Mouse (Mus musculus) testis, postnatal 10 days (tissue): ENCODE measurements around the gene Pcnp.

Source experiments
- DNase-seq: peaks from one replicate; pipeline ENCODE4 v3.0.0; 2021; ENCODE audit warnings: low spot score

Pcnp gene

GRCm38 (mm10) chr16:56036501-56036900, 7.0 kb upstream of the Pcnp start:
- no peak for DNase-seq

- no peak for DNase-seq
Measured at GRCm38 (mm10) chr16:56034566-56034965, 5.0 kb upstream of the Pcnp start.

GRCm38 (mm10) chr16:56028722-56029551, 602 bp downstream of the Pcnp start:
- DNase-seq = no peak

GRCm38 (mm10) chr16:56027854-56028629, 1.5 kb downstream of the Pcnp start:
- DNase-seq = no peak

DNA sequence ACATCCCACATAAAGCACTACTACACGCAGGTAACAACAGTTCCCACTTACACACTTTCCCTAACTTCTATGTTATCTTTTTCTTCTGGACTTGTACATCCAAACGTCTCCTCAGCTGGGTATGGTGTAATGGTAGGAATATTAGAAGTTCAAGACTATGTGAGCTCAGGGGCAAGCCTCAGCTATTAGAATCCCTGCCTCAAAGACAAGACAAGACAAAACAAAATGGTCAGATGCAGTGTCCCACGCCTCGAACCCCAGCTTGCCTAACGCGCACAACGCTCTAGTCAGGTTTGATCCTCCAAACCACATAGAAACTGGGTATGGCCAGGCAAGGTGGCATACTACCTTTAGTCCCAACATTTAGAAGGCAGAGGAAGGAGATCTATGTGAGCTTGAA, 9.9 kb downstream of the Pcnp start:
- DNase-seq = no peak

- DNase-seq = no peak
Measured at GRCm38 (mm10) chr16:56014076-56014475, 15.5 kb downstream of the Pcnp start.

DNA sequence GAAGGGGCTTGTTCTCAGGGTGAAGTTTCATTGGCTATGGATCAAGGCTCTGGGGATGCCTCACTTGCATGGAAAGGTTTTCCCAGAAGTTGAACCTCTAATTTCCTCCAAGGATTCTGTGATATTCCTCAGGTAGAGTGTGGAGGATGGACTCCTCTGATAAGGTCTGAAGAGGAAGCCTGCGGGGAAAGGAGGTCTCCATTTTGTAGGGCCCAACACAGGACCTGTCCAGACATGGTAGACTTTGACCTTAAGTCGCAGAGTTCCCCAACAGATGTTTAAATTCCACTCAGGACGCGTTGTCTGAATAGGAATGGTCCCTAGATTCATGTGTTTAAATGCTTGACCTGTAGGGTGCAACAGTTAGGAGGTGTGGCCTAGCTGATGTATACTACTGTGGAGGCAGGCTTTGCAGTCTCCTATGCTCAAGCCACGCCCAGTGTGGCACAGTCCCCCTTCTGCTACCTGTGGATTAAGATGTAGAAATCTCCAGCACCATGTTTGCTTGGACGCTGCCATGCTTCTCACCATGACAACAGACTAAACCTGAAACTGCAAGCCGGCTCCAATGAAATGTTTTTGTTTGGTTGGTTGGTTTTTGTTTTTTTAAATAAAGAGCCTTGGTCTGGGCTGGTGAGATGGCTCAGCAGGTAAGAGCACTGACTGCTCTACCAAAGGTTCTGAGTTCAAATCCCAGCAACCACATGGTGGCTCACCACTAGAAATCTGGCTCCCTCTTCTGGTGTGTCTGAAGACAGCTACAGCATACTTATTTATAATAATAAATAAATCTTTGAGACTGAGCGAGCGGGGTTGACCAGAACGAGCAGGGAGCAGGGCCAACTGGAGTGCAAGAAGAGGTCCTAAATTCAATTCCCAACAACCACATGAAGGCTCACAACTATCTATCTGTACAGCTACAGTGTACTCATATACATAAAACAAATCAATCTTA, 16.5 kb downstream of the Pcnp start:
- no peak for DNase-seq

DNA sequence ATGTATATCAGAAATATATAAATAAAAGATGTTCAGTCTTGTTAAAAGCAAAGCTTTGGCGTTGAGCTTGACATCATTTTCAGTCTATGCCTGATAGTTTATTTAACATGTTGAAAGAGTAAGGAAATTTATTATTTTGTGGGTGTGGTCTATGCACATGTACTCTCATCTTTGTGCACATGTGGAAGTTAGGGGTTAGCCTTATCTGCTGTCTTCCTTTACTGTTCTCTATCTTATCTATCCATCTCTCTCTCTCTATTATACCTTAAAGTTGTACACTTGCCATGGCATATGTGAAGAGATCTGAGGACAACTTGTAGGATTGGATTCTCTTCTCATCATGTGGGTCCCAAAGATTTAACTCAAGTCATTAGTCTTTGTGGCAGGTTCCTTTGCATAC, 20.7 kb downstream of the Pcnp start:
- no peak for DNase-seq

DNA sequence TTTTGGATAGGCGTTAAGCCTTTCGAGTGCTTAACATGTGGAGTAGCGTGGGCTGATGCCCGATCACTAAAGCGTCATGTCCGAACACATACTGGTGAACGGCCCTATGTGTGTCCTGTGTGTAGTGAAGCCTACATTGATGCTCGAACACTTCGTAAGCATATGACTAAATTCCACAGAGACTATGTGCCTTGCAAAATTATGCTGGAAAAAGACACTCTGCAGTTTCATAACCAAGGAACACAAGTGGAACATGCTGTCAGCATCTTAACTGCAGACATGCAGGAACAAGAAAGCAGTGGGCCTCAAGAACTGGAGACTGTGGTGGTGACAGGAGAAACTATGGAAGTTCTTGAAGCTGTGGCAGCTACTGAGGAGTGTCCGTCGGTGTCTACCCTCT, 22.7 kb downstream of the Pcnp start:
- DNase-seq = no peak

DNA sequence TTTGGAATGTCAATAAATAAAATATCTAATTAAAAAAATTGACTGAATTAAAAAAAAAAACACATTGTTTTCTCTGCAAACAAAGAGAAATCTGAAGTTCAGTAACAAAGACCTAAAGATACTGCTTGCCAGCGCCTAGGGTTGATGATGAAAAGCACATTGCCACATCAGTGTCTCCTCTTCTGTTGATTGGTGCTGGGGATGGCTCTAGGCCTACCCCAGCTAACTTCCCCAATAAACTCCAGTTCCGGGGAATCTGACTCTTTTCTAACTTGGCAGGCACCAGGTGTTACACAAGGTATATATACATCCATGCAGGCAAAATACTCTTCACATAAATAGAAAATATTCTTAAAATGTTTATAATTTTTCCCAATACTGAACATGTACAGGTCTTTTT, 35.3 kb downstream of the Pcnp start:
- DNase-seq = no peak

DNA sequence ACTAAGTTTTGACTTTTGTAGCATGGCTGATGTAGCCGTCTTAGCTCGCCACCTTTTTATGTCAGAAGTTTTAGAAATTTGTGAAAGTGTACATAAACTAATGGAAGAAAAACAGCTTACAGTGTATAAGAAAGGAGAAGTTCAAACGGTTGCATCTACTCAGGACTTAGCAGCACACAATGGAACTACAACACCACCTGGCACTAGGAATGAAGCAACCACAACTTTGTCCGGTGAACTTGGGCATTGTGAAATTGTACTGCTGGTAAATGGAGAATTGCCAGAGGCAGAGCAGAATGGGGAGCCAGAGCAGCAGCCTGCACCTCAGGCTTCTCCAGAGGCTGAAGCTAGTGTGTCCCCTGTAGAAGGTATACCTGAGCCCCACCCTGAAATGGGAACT, 39.2 kb downstream of the Pcnp start:
- no peak for DNase-seq

- DNase-seq = no peak
Measured at GRCm38 (mm10) chr16:55986001-55986400, 43.5 kb downstream of the Pcnp start.

- no peak for DNase-seq
Measured at GRCm38 (mm10) chr16:55974903-55975285, 54.6 kb downstream of the Pcnp start.

- peak; percentile 94 for DNase-seq
Measured at GRCm38 (mm10) chr16:55974256-55974902, 55.2 kb downstream of the Pcnp start.

DNA sequence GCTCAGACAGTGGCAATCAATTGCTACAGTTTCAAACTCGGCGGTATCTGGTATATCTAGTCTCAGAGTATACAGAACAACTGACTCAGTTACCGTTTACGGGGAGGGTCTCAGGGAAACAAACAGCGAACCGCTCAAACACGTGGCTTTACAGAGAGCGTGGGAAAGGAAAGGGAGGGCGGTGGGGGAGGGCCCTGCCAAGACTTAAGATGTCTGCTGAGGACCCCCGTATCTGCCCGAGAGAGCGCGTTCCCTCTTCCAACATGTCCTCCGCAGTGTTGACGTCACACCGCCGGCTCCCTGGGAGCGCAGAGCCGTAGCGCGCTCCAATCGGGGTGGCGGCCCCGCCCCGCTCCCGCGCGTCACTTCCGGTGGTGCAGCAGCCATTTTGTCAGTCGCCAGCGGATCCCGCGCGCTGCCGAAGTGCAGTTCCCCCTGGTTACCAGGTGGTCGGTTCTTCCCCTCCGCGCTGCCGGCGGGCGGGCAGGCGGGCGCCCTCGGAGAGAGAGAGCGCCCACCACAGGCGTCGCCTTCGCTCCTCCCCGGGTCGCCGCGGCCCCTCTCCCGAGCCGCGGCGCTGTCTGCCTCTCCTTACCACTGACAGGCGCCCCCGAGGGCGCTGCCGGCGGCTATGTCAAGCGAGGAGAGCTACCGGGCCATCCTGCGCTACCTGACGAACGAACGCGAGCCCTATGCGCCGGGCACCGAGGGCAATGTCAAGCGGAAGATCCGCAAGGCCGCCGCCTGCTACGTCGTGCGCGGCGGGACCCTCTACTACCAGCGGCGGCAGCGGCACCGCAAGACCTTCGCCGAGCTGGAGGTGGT, 55.9 kb downstream of the Pcnp start, which contains the start of gene Zbtb11:
Zbtb11 (plus strand) TSS at position 453 of the 825 bp plus-strand sequence.
- DNase-seq = peak; percentile 100

- no peak for DNase-seq
Measured at GRCm38 (mm10) chr16:55972626-55973201, 56.8 kb downstream of the Pcnp start.

GRCm38 (mm10) chr16:55971735-55972615, 57.6 kb downstream of the Pcnp start:
- DNase-seq = no peak

DNA sequence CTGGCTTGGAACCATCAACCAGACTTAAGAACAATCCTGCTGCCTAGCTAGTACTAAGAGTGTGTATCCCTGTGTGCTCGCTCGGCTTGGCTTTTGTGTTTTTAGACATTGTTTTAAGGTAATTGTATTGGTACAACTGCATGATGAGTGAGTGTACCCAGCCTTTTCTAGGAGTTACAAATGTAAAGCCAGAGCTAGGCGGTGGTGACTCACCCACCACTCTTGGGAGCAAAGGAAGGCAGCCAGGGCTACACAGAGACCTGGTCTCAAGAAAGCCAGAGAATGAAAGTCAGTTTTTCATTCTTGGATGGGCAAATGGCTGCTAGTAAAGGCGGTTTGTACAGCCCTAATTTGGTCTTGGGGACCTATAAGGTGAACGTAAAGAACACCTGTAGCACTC, 59.1 kb downstream of the Pcnp start:
- no peak for DNase-seq

DNA sequence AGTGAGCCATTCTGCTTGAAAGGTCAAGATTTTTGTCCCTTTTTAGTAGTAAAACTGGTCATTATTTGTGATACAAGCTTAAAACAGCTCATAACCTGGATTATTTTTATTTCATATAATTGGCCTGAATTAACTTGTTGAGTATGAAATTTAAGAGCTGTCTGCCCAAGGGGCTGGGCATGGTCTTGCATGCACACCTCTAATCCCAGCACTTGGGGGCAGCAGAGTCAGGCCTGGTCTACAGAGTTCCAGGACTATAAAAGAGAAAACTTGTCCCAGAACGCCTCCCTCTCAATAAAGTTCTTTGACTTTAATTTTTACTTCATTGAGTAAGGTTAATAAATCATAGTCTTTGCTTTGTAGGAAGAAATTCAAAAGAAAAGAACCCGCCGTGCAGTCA, 60.4 kb downstream of the Pcnp start:
- DNase-seq = peak; percentile 59
